Mouse (Mus musculus) thymus, adult 2 months (tissue): ENCODE measurements around the gene Mical1.

Experiments used
- CTCF ChIP-seq: fragments of 200-500 bp; IDR thresholded peaks from 2 replicates; pipeline ENCODE4 v1.5.1; 2012; ENCODE audit warnings: mild to moderate bottlenecking, control low read depth, low read length, moderate library complexity, borderline replicate concordance; ENCODE audit not compliant: control insufficient read depth, poor library complexity, insufficient read depth; ENCODE audit errors: extremely low read depth
- POLR2A ChIP-seq: fragments of 200-500 bp; IDR thresholded peaks from 2 replicates; pipeline ENCODE4 v1.6.1; 2012; ENCODE audit warnings: mild to moderate bottlenecking, low read length, control low read depth, moderate library complexity; ENCODE audit not compliant: control insufficient read depth, poor library complexity, insufficient read depth; ENCODE audit errors: extremely low read depth

GRCm38 (mm10) chr10:41514921-41515320, 38.8 kb downstream of the Mical1 start:
- TF ChIP-seq POLR2A: no peak
- no peak for TF ChIP-seq CTCF
